Mouse (Mus musculus) hindbrain, embryonic 11.5 days (tissue): ENCODE measurements around the gene Chst1. TPM values are rescaled to one million over a fixed set of nuclear protein-coding genes. Genes with fewer than 3 reads are reported as not detected.
A peak's percentile ranks its signal among the peaks of the same experiment; 100 is the strongest.

Source experiments
- ATAC-seq: fragments of 200-750 bp; cut with Nextera tagmentation; 2 replicates; pipeline ENCODE4 v1.8.0; 2017; ENCODE audit warnings: mild to moderate bottlenecking, moderate TSS enrichment, moderate library complexity; ENCODE audit not compliant: low FRiP score
- DNase-seq: peaks from one replicate; pipeline ENCODE4 v3.0.0-alpha.2; 2015; ENCODE audit warnings: low spot score
- H3K27ac ChIP-seq: fragments of 300-500 bp; sonication (generic); 2 replicates; pipeline ENCODE4 v1.5.1; 2014; ENCODE audit warnings: mild to moderate bottlenecking, low read depth, low read length
- H3K27me3 ChIP-seq: fragments of 300-500 bp; sonication (generic); 2 replicates; pipeline ENCODE4 v1.6.1; 2014; ENCODE audit warnings: mild to moderate bottlenecking, low read length, moderate library complexity, mixed read lengths; ENCODE audit not compliant: control insufficient read depth, insufficient read depth
- H3K36me3 ChIP-seq: fragments of 300-500 bp; sonication (generic); 2 replicates; pipeline ENCODE4 v1.6.1; 2014; ENCODE audit warnings: mild to moderate bottlenecking, low read length, moderate library complexity, mixed read lengths; ENCODE audit not compliant: control insufficient read depth, insufficient read depth
- H3K4me1 ChIP-seq: fragments of 300-500 bp; sonication (generic); replicated peaks from 2 replicates; pipeline ENCODE4 v1.6.1; 2014; ENCODE audit warnings: low read length, mixed read lengths; ENCODE audit not compliant: control insufficient read depth, insufficient read depth
- H3K4me2 ChIP-seq: fragments of 300-500 bp; sonication (generic); replicated peaks from 2 replicates; pipeline ENCODE4 v1.6.1; 2014; ENCODE audit warnings: mild to moderate bottlenecking, low read depth, low read length
- H3K4me3 ChIP-seq: fragments of 300-500 bp; sonication (generic); 2 replicates; pipeline ENCODE4 v1.5.1; 2014; ENCODE audit warnings: low read depth, low read length
- H3K9ac ChIP-seq: fragments of 300-500 bp; sonication (generic); 2 replicates; pipeline ENCODE4 v1.6.1; 2014; ENCODE audit warnings: low read depth, low read length
- H3K9me3 ChIP-seq: fragments of 300-500 bp; sonication (generic); 2 replicates; pipeline ENCODE4 v1.6.1; 2016; ENCODE audit warnings: low read length; ENCODE audit not compliant: control insufficient read depth
- WGBS: fragments of 180-500 bp; shearing (Covaris S2); extraction: QIAGEN DNeasy Blood & Tissue Kit; methylation state at CpG from one replicate; pipeline ENCODE4 v1.1.7; 2014; 5-methylcytosine and 5-hydroxymethylcytosine counted together
- polyA plus RNA-seq: library from polyadenylated mRNA; unstranded; fragments of >200 nt; fragmentation: Nextera tagmentation; extraction: Ambion mirVana; gene quantifications from 2 replicates; pipeline ENCODE4 v1.2.1, GENCODE M21; 2014

Gene Chst1
- polyA plus RNA-seq, 1 experiment from 2014 or later, result 4.3 TPM

DNA sequence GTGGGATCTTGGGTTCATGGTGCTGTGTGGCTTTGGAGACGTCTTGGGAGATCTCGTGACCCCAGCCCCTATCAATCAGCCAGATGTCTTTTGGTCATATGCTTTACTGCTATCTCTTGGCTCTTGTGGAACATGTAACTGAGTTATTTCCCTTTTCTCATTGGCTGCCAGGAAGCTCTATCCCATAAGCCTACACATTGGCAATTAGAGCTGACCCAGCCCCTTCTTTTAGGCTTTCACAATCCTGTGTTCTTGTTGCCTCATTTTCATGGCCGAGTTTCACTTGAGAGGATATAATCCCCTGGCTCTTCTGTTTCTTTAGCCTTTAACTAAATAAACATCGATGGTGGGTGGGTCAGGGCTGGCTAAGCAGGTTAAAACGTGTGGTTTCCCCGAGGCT lies 7.6 kb downstream of the Chst1 start:
- H3K27ac ChIP-seq, result no peak overlapping the region
- DNase-seq (no peak), ATAC-seq (no peak)
- H3K4me1 ChIP-seq, result no peaks in the 10 kb centered on the region
- H3K4me2 ChIP-seq, result no peak overlapping the region
- peaks cover 9% of the 10 kb centered on the region for H3K27me3 ChIP-seq
- H3K9me3 ChIP-seq, result no peaks in the 10 kb centered on the region
- H3K4me3 ChIP-seq, result no peak overlapping the region
- WGBS, result 73% methylated on average over 6 of the region's 6 CpGs
- no peak overlapping the region for H3K9ac ChIP-seq
- no peaks in the 10 kb centered on the region for H3K36me3 ChIP-seq

- H3K36me3 ChIP-seq, result no peaks in the 10 kb centered on the region
- no peak overlapping the region for H3K9ac ChIP-seq
- no peak overlapping the region for H3K4me2 ChIP-seq
- H3K4me3 ChIP-seq, result no peak overlapping the region
- no peak overlapping the region for H3K27ac ChIP-seq
- no peaks in the 10 kb centered on the region for H3K4me1 ChIP-seq
- DNase-seq, result no peak
- peaks cover 5% of the 10 kb centered on the region for H3K27me3 ChIP-seq
- 80% methylated on average over 3 of the region's 3 CpGs for WGBS
- no peaks in the 10 kb centered on the region for H3K9me3 ChIP-seq
- no peak for ATAC-seq
Measured at GRCm38 (mm10) chr2:92607592-92607991, 8.1 kb downstream of the Chst1 start.

GRCm38 (mm10) chr2:92608013-92608619 lies 8.6 kb downstream of the Chst1 start:
- H3K4me3 ChIP-seq, result no peak overlapping the region
- H3K27ac ChIP-seq, result no peak overlapping the region
- H3K9me3 ChIP-seq, result no peaks in the 10 kb centered on the region
- H3K9ac ChIP-seq, result no peak overlapping the region
- H3K36me3 ChIP-seq, result no peaks in the 10 kb centered on the region
- no peaks in the 10 kb centered on the region for H3K4me1 ChIP-seq
- H3K4me2 ChIP-seq, result no peak overlapping the region
- H3K27me3 ChIP-seq, result peaks cover 3% of the 10 kb centered on the region
- ATAC-seq, result no peak
- 77% methylated on average over 12 of the region's 12 CpGs for WGBS
- no peak for DNase-seq

- no peaks in the 10 kb centered on the region for H3K4me1 ChIP-seq
- H3K36me3 ChIP-seq, result no peaks in the 10 kb centered on the region
- DNase-seq (peak; percentile 84), ATAC-seq (no peak)
- no peaks in the 10 kb centered on the region for H3K9me3 ChIP-seq
- peaks cover 3% of the 10 kb centered on the region for H3K27me3 ChIP-seq
- H3K4me3 ChIP-seq, result no peak overlapping the region
- H3K4me2 ChIP-seq, result no peak overlapping the region
- no peak overlapping the region for H3K9ac ChIP-seq
- H3K27ac ChIP-seq, result no peak overlapping the region
- WGBS, result 53% methylated on average over 4 of the region's 4 CpGs
Measured at GRCm38 (mm10) chr2:92608810-92609581, 9.5 kb downstream of the Chst1 start.

DNA sequence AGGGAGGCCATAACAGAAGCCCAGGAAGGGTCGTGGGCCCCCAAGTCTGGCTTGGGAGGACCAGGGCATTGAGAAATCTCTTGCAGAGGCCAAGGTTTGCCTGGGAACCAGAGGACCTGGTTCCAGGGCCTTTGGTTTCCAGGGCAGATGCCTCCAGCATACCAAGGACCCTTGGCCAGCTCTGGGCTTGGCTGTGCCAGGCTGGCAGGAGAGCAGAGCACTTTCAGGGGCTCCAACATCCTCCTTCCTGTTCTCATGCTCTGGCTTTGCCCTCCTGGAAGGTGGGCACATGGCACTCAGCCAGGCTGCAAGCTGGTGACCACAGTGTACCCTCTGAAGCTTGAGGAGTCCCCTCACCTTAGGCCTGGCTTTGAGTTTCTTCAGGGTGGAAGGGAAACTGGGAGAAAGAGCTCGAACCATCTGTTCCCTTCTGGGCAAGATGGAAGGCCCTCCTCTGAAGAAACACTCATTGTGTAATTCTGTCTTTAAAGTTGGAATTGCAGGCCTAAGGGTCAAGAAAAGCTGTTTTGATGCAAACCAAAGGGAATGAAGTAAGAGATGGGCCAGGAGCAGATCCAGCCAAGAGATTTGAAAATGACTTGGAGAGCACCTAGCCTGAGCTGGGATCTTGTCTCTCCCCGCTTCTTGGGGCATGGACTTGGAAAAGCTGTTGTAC lies 10.3 kb downstream of the Chst1 start:
- 81% methylated on average over 3 of the region's 3 CpGs for WGBS
- ATAC-seq, result no peak
- Histone ChIP-seq H3K4me3 (no peak overlapping the region), H3K9ac (no peak overlapping the region), H3K27me3 (peaks cover 3% of the 10 kb centered on the region), H3K4me1 (no peaks in the 10 kb centered on the region), H3K27ac (no peak overlapping the region), H3K4me2 (no peak overlapping the region), H3K9me3 (no peaks in the 10 kb centered on the region), H3K36me3 (no peaks in the 10 kb centered on the region)
- no peak for DNase-seq

- H3K27ac ChIP-seq, result no peak overlapping the region
- H3K36me3 ChIP-seq, result no peaks in the 10 kb centered on the region
- no peaks in the 10 kb centered on the region for H3K4me1 ChIP-seq
- no peak overlapping the region for H3K4me2 ChIP-seq
- no peak overlapping the region for H3K4me3 ChIP-seq
- no peak overlapping the region for H3K9ac ChIP-seq
- H3K27me3 ChIP-seq, result no peaks in the 10 kb centered on the region; the same call in 1 of the 2 replicates
- WGBS, result 91% methylated on average over 15 of the region's 15 CpGs
- DNase-seq (no peak), ATAC-seq (no peak)
- no peaks in the 10 kb centered on the region for H3K9me3 ChIP-seq
Measured at GRCm38 (mm10) chr2:92613645-92614044, 14.1 kb downstream of the Chst1 start.

DNA sequence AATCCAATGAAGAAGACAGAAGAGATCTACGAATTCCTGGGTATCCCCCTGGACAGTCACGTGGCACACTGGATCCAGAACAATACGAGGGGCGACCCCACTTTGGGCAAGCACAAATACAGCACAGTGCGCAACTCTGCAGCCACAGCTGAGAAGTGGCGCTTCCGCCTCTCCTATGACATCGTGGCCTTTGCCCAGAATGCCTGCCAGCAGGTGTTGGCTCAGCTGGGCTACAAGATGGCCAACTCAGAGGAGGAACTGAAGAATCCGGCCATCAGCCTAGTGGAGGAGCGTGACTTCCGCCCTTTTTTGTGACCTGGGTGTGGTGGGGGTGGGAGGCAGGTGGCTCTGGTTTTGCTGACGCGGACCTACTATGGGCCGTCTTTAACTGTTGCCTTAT lies 14.6 kb downstream of the Chst1 start:
- ATAC-seq, result no peak
- no peak for DNase-seq
- H3K27ac ChIP-seq, result no peak overlapping the region
- H3K4me3 ChIP-seq, result no peak overlapping the region
- WGBS, result 93% methylated on average over 14 of the region's 14 CpGs
- H3K9ac ChIP-seq, result no peak overlapping the region
- H3K27me3 ChIP-seq, result no peaks in the 10 kb centered on the region; the same call in 1 of the 2 replicates
- no peak overlapping the region for H3K4me2 ChIP-seq
- H3K9me3 ChIP-seq, result no peaks in the 10 kb centered on the region
- no peaks in the 10 kb centered on the region for H3K36me3 ChIP-seq
- no peaks in the 10 kb centered on the region for H3K4me1 ChIP-seq

GRCm38 (mm10) chr2:92617077-92617756 lies 17.7 kb downstream of the Chst1 start:
- no peak for DNase-seq
- H3K27me3 ChIP-seq, result no peaks in the 10 kb centered on the region

More at GRCm38 (mm10) chr2:92617077-92617756, 17.7 kb downstream of the Chst1 start:
- no peaks in the 10 kb centered on the region for H3K4me1 ChIP-seq
- no peak overlapping the region for H3K4me2 ChIP-seq
- ATAC-seq, result no peak
- no peaks in the 10 kb centered on the region for H3K9me3 ChIP-seq
- 83% methylated on average over 16 of the region's 16 CpGs for WGBS
- H3K27ac ChIP-seq, result no peak overlapping the region
- no peak overlapping the region for H3K9ac ChIP-seq
- no peaks in the 10 kb centered on the region for H3K36me3 ChIP-seq
- no peak overlapping the region for H3K4me3 ChIP-seq
